Mouse (Mus musculus) neural tube, embryonic 12.5 days (tissue): ENCODE measurements around the gene Rhbdd2. TPM values are rescaled to one million over a fixed set of nuclear protein-coding genes. Genes with fewer than 3 reads are reported as not detected.

Experiments
- ATAC-seq: fragments of 200-750 bp; cut with Nextera tagmentation; 2 replicates; pipeline ENCODE4 v1.8.0; 2017; ENCODE audit warnings: low read depth, mild to moderate bottlenecking, moderate TSS enrichment, moderate library complexity; ENCODE audit not compliant: low FRiP score
- H3K27ac ChIP-seq: fragments of 300-500 bp; sonication (generic); 2 replicates; pipeline ENCODE4 v1.5.1; 2016
- H3K27me3 ChIP-seq: fragments of 300-500 bp; sonication (generic); replicated peaks from 2 replicates; pipeline ENCODE4 v1.6.1; 2016; ENCODE audit warnings: mild to moderate bottlenecking
- H3K36me3 ChIP-seq: fragments of 300-500 bp; sonication (generic); 2 replicates; pipeline ENCODE4 v1.6.1; 2016; ENCODE audit warnings: mild to moderate bottlenecking
- H3K4me1 ChIP-seq: fragments of 300-500 bp; sonication (generic); 2 replicates; pipeline ENCODE4 v1.6.1; 2016
- H3K4me2 ChIP-seq: fragments of 300-500 bp; sonication (generic); replicated peaks from 2 replicates; pipeline ENCODE4 v1.6.1; 2016; ENCODE audit warnings: mild to moderate bottlenecking
- H3K4me3 ChIP-seq: fragments of 300-500 bp; sonication (generic); 2 replicates; pipeline ENCODE4 v1.5.1; 2016
- H3K9ac ChIP-seq: fragments of 300-500 bp; sonication (generic); 2 replicates; pipeline ENCODE4 v1.6.1; 2016; ENCODE audit warnings: mild to moderate bottlenecking
- H3K9me3 ChIP-seq: fragments of 300-500 bp; sonication (generic); 2 replicates; pipeline ENCODE4 v1.6.1; 2016; ENCODE audit warnings: mild to moderate bottlenecking
- WGBS: fragments of 180-500 bp; shearing (Covaris S2); methylation state at CpG from one replicate; pipeline ENCODE4 v1.1.7; 2016; 5-methylcytosine and 5-hydroxymethylcytosine counted together
- polyA plus RNA-seq: library from polyadenylated mRNA; unstranded; fragments of >200 nt; fragmentation: Nextera tagmentation; extraction: Ambion mirVana; gene quantifications from 2 replicates; pipeline ENCODE4 v1.2.1, GENCODE M21; 2016

The Rhbdd2 gene
- polyA plus RNA-seq, 1 experiment from 2014 or later, result 64.7 TPM

- H3K4me1 ChIP-seq, result peaks cover 12% of the 10 kb centered on the region
- no peak for ATAC-seq
- H3K9ac ChIP-seq, result no peak overlapping the region
- WGBS, result over 99% methylated on average over 5 of the region's 5 CpGs
- H3K36me3 ChIP-seq, result peaks cover 2% of the 10 kb centered on the region; the same call in 1 of the 2 replicates
- no peak overlapping the region for H3K27ac ChIP-seq
- no peak overlapping the region for H3K4me2 ChIP-seq
- no peaks in the 10 kb centered on the region for H3K27me3 ChIP-seq
- H3K4me3 ChIP-seq, result no peak overlapping the region
- no peaks in the 10 kb centered on the region for H3K9me3 ChIP-seq
Observed at GRCm38 (mm10) chr5:135693281-135693853, 60.9 kb downstream of the Rhbdd2 start.

GRCm38 (mm10) chr5:135695277-135695721, 62.9 kb downstream of the Rhbdd2 start:
- no peak overlapping the region for H3K4me3 ChIP-seq
- no peak overlapping the region for H3K9ac ChIP-seq
- no peaks in the 10 kb centered on the region for H3K9me3 ChIP-seq
- H3K4me1 ChIP-seq, result peaks cover 2% of the 10 kb centered on the region
- H3K27ac ChIP-seq, result no peak overlapping the region
- peaks cover 8% of the 10 kb centered on the region; the same call in 1 of the 2 replicates for H3K36me3 ChIP-seq
- no peaks in the 10 kb centered on the region for H3K27me3 ChIP-seq
- no peak for ATAC-seq
- WGBS, result 69% methylated on average over 7 of the region's 7 CpGs
- H3K4me2 ChIP-seq, result no peak overlapping the region

Other genes with a start within 250 kb of the Rhbdd2 start
- gene Pom121, start 238.1 kb upstream of the Rhbdd2 start, polyA plus RNA-seq, result 16.5 and 17.0 TPM in 2 replicates
- gene Hip1, start 87.5 kb upstream of the Rhbdd2 start, polyA plus RNA-seq, result 60.0 and 62.4 TPM in 2 replicates
- not detected in 2 replicates for gene Ccl26, start 69.0 kb upstream of the Rhbdd2 start, polyA plus RNA-seq
- gene Ccl24, start 59.6 kb upstream of the Rhbdd2 start, polyA plus RNA-seq, result 1.4 and 1.6 TPM in 2 replicates
- gene Por, start 37.4 kb downstream of the Rhbdd2 start, polyA plus RNA-seq, result 112 and 113 TPM in 2 replicates
- 73.5 and 74.7 TPM in 2 replicates for gene Tmem120a, start 111.8 kb downstream of the Rhbdd2 start, polyA plus RNA-seq
- gene Styxl1, start 145.8 kb downstream of the Rhbdd2 start, polyA plus RNA-seq, result 0.30 TPM in 1 of 2 replicates, not detected in the other
- 606 and 613 TPM in 2 replicates for gene Mdh2, start 145.9 kb downstream of the Rhbdd2 start, polyA plus RNA-seq
- gene Srrm3, start 174.3 kb downstream of the Rhbdd2 start, polyA plus RNA-seq, result 71.4 and 77.2 TPM in 2 replicates